Mouse (Mus musculus) gastrocnemius, postnatal 14 days (tissue): ENCODE data around the gene Olfr902. TPM values are rescaled to one million over a fixed set of nuclear protein-coding genes. Genes with fewer than 3 reads are reported as not detected.
"Not testable (repeated sequence)": the region's sequence is repeated elsewhere in the genome, so short reads cannot be mapped to it uniquely, and the experiment has no call there.

Experiments used
- DNase-seq: peaks from one replicate; pipeline ENCODE4 v3.0.0; 2021; ENCODE audit warnings: mixed read lengths
- intact Hi-C: fragments of 180-260 bp; cut with DNase I; formaldehyde crosslinking; loops from one replicate; pipeline ENCODE4 v1.15.1; 2025; ENCODE audit warnings: low total_unique reads
- long read RNA-seq, 2 experiments: library from polyadenylated mRNA; stranded (forward); transcript quantifications; one replicate each; pipeline ENCODE4 v2.0.0; 2021
- total RNA-seq, 2 experiments: library from RNA; stranded (reverse); gene quantifications; 2 replicates each; pipeline ENCODE4 v1.2.3; 2021

Olfr902 gene
- not detected for total RNA-seq
- long read RNA-seq, experiment 1, result 0 reads
- long read RNA-seq, experiment 2, result 0 reads

DNA sequence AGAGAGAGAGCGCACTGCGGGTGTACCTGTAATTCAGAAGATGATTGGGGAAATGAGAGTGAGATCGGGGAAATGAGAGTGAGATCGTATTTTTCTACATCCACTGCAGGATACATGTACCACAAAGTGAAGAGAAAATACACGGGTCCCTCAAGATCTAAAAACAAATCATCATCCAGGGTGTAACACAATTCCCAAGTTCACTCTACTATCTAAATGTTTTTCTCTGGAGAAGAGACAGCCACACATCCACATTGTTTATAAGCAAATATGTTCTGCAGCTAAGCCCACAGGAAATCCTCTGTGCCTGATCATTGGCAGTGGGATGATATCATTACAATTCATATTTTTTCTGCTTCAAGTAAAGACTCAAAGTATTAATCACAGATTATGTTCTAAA is at the start of gene Olfr902:
TSS of gene Olfr902 (plus strand) at position 301 of the 400 bp plus-strand sequence.
- intact Hi-C loops, result no loop called here
- DNase-seq, result no peak

GRCm38 (mm10) chr9:38401398-38401797 is 46.1 kb upstream of the Olfr902 start, which contains the start of gene Olfr147:
TSS of gene Olfr147 (plus strand) at chr9:38401698.
- no peak for DNase-seq
- intact Hi-C loops, result no loop called here

- intact Hi-C loops, DNase-seq: not testable (repeated sequence)
Observed at GRCm38 (mm10) chr9:38407502-38407901, 40.0 kb upstream of the Olfr902 start.

GRCm38 (mm10) chr9:38413502-38413901 is 34.0 kb upstream of the Olfr902 start:
- intact Hi-C loops, DNase-seq: not testable (repeated sequence)

DNA sequence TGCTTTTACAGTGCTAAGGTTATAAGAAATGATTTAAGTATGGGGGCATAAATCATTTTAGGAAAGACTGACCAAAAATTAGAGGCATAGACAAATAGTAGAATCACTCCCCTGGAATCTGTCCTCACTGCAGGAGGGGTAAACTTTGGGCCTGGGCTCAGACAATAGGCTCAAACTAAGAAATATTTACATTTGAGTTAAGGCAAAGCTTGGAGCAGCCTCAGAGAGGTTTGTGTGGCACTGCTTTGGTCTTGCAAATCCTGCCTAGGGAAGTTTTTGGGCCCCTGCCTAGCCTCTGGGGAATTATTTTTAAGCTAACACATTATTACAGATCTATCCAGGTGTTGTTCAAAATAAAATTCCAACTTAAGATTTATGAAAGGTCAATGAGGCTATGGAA is 23.7 kb upstream of the Olfr902 start:
- intact Hi-C loops, result no loop called here
- DNase-seq, result no peak

DNA sequence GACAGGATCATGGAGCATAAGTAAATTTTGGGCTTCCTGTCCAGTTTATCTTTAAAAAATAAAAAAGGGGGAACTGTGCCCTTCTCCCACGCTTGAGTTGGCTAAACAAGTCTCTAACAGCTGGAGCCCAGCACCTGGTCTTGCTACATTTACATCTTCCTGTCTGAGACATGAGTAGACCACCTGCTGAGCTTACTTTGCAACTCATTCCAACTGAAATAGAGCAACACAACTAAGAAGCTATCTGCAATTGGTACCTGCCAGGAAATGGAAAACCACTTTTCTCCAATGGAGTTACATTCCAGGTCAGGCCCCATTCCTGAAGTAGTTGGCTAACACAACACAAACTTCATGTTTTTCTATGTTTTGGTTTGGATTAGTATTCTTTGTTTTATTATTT is 20.4 kb upstream of the Olfr902 start:
- DNase-seq, result no peak
- intact Hi-C loops, result no loop called here

DNA sequence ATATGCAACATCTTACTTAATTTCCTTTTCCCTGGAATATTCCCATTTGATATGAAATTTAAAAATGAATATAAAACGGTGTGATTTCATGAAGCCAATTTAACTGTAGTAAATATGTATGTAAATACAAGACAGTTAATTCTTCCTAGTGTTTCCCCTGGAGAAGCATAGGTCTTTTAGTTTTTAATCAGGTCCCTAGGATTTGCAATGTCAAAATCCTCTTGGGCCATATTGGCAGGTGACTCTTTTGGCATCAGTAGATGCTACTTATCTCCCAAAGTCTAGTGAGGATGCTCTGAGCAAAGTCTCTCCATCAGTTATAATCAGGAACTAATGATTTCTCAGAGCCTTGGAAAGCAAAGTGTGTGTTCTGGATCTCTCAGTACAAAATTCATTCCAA is 18.3 kb upstream of the Olfr902 start, which contains the start of gene Olfr901:
TSS of gene Olfr901 (plus strand) at position 301 of the 400 bp plus-strand sequence.
- intact Hi-C loops, result no loop called here
- DNase-seq, result no peak

- intact Hi-C loops, result no loop called here
- DNase-seq, result no peak
Observed at GRCm38 (mm10) chr9:38462844-38463243, 15.4 kb downstream of the Olfr902 start, which contains the start of gene Olfr904. TSS of gene Olfr904 (plus strand) at chr9:38463144.

DNA sequence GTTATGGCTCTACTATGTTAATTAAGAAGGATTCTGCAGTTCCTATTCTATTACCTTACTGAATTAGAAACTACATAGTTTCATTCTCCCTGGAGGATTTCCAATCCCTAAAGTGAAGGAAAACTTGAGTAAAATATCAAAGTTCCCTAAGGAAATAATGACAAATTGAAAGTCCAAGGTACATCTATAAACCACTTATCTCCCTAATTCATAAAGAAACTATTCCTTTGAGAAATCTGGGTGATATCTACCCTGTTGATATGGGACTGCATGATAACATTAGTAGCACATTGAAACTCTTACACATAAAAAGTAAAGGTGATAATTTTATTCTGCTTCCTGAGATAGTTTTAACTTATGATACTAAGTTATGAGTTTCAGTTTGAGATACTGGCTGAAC is 23.4 kb downstream of the Olfr902 start, which contains the start of gene Olfr905:
TSS of gene Olfr905 (plus strand) at position 301 of the 400 bp plus-strand sequence.
- DNase-seq, result no peak
- intact Hi-C loops, result no loop called here

DNA sequence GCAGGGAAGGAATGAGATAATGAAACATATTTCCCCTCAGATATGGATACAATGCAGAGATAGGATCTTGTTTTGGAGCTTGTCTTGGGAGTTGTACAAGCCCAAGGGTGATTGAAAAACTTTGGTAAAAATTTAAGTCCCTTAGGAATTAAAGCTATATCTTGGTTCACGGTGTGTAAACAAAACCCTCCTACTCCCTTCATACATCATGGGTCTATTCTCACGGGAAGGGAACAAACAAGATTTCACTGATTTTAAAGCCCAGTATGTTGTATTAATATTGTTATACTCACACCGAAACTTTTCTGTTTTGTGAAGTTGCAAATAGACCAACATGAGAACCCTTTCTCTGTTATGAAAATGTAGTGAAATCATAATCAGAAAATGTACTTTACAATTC is 39.3 kb downstream of the Olfr902 start, which contains the start of gene Olfr906:
TSS of gene Olfr906 (plus strand) at position 301 of the 400 bp plus-strand sequence.
- intact Hi-C loops, result no loop called here

GRCm38 (mm10) chr9:38495501-38495900 is 48.0 kb downstream of the Olfr902 start, which contains the start of gene Olfr907:
TSS of gene Olfr907 (plus strand) at chr9:38495801.
- intact Hi-C loops, result no loop called here
- no peak for DNase-seq

More for the DNA sequence above, 39.3 kb downstream of the Olfr902 start, which contains the start of gene Olfr906:
- no peak for DNase-seq

Other genes with a start within 250 kb of the Olfr902 start
- not detected for gene Olfr893, start 239.3 kb upstream of the Olfr902 start, total RNA-seq
- gene Olfr894, start 229.6 kb upstream of the Olfr902 start, total RNA-seq, result not detected
- gene Olfr143, start 194.9 kb upstream of the Olfr902 start, total RNA-seq, result not detected
- gene Olfr895, start 179.8 kb upstream of the Olfr902 start, total RNA-seq, result not detected
- not detected for gene Olfr896-ps1, start 156.5 kb upstream of the Olfr902 start, total RNA-seq
- not detected for gene Olfr25, start 118.6 kb upstream of the Olfr902 start, total RNA-seq
- not detected for gene Olfr898, start 99.2 kb upstream of the Olfr902 start, total RNA-seq
- not detected for gene Olfr250, start 80.8 kb upstream of the Olfr902 start, total RNA-seq
- not detected for gene Olfr251, start 70.6 kb upstream of the Olfr902 start, total RNA-seq
- not detected for gene Olfr147, start 46.0 kb upstream of the Olfr902 start, total RNA-seq
- gene Olfr901, start 18.2 kb upstream of the Olfr902 start, total RNA-seq, result not detected
- gene Olfr904, start 15.5 kb downstream of the Olfr902 start, total RNA-seq, result not detected
- gene Olfr905, start 23.5 kb downstream of the Olfr902 start, total RNA-seq, result not detected
- gene Olfr906, start 39.4 kb downstream of the Olfr902 start, total RNA-seq, result not detected
- not detected for gene Olfr907, start 48.1 kb downstream of the Olfr902 start, total RNA-seq
- gene Olfr911-ps1, start 73.9 kb downstream of the Olfr902 start, total RNA-seq, result not detected
- gene Olfr910, start 90.2 kb downstream of the Olfr902 start, total RNA-seq, result not detected
- not detected for gene Olfr912, start 132.5 kb downstream of the Olfr902 start, total RNA-seq
- not detected for gene Olfr913, start 145.1 kb downstream of the Olfr902 start, total RNA-seq
- gene Olfr914, start 157.4 kb downstream of the Olfr902 start, total RNA-seq, result not detected
- gene Olfr916, start 212.2 kb downstream of the Olfr902 start, total RNA-seq, result not detected
- gene Olfr917, start 218.2 kb downstream of the Olfr902 start, total RNA-seq, result not detected
- not detected for gene Olfr918, start 226.9 kb downstream of the Olfr902 start, total RNA-seq